Mouse (Mus musculus): ENCODE data around the gene Syt11. TPM values are rescaled to one million over a fixed set of nuclear protein-coding genes. Genes with fewer than 3 reads are reported as not detected.
A peak's percentile ranks its signal among the peaks of the same experiment; 100 is the strongest.
"Not testable (repeated sequence)": the region's sequence is repeated elsewhere in the genome, so short reads cannot be mapped to it uniquely, and the experiment has no call there.

The Syt11 gene
- polyA plus RNA-seq, 1 experiment from 2014 or later, result 204 TPM

- no peaks in the 10 kb centered on the region for H3K27me3 ChIP-seq (replicated peaks)
- 5% methylated on average over 9 of the region's 9 CpGs for WGBS
- peak; percentile 61 for ATAC-seq (replicated peaks)
- peak overlapping the region; percentile 53 for H3K4me3 ChIP-seq
- peaks cover 19% of the 10 kb centered on the region for H3K36me3 ChIP-seq (replicated peaks)
- peak overlapping the region; percentile 70 for H3K9ac ChIP-seq
- H3K4me1 ChIP-seq, result peaks cover 22% of the 10 kb centered on the region
- H3K4me2 ChIP-seq, result peak overlapping the region; percentile 96
- peak overlapping the region; percentile 31 for H3K27ac ChIP-seq
- no peaks in the 10 kb centered on the region for H3K9me3 ChIP-seq
Measured at GRCm38 (mm10) chr3:88717198-88717798, 57.7 kb downstream of the Syt11 start.

- Histone ChIP-seq H3K4me2 (peak within 1 kb of the TSS; percentile 96), H3K4me1 (peaks cover 22% of the 10 kb centered on the region), H3K36me3 (replicated peaks) (peaks cover 24% of the 10 kb centered on the region), H3K9ac (peak within 1 kb of the TSS; percentile 70), H3K9me3 (no peaks in the 10 kb centered on the region), H3K27ac (peak within 1 kb of the TSS; percentile 31), H3K4me3 (peak within 1 kb of the TSS; percentile 53), H3K27me3 (replicated peaks) (no peaks in the 10 kb centered on the region)
- 3% methylated on average over 27 of the region's 27 CpGs for WGBS
- ATAC-seq (replicated peaks), result peak; percentile 96
Measured at GRCm38 (mm10) chr3:88716399-88717197, 58.4 kb downstream of the Syt11 start, which contains the start of gene Rit1. Rit1 (plus strand) TSS chr3:88716838.

DNA sequence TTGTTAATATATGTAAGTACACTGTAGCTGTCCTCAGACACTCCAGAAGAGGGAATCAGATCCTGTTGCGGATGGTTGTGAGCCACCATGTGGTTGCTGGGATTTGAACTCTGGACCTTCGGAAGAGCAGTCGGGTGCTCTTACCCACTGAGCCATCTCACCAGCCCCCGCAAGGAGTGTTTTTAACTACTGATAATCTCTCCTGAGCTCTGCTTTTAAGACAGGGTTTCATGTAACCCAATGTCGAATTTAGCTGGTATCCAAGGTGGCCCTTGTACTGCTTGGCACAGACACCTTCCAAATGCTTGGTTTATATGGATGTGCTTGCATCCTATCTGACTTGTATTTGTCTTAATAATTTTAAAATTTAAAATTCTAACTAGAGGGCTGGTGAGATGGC, 59.2 kb downstream of the Syt11 start:
- Histone ChIP-seq H3K36me3 (replicated peaks) (peaks cover 33% of the 10 kb centered on the region), H3K4me1 (peaks cover 22% of the 10 kb centered on the region)
- H3K9ac ChIP-seq; H3K27ac ChIP-seq; H3K27me3 ChIP-seq (replicated peaks); ATAC-seq (replicated peaks); H3K4me2 ChIP-seq; H3K9me3 ChIP-seq; H3K4me3 ChIP-seq: not testable (repeated sequence)
- WGBS, result 96% methylated on average over 5 of the region's 5 CpGs

GRCm38 (mm10) chr3:88714725-88715124, 60.2 kb downstream of the Syt11 start:
- Histone ChIP-seq H3K9ac (no peak overlapping the region), H3K4me2 (no peak overlapping the region), H3K36me3 (replicated peaks) (peaks cover 38% of the 10 kb centered on the region), H3K27ac (no peak overlapping the region), H3K4me3 (no peak overlapping the region), H3K4me1 (peaks cover 22% of the 10 kb centered on the region), H3K27me3 (replicated peaks) (no peaks in the 10 kb centered on the region), H3K9me3 (no peaks in the 10 kb centered on the region)
- ATAC-seq (replicated peaks), result no peak
- WGBS, result 78% methylated on average over 2 of the region's 2 CpGs

GRCm38 (mm10) chr3:88713709-88714108, 61.3 kb downstream of the Syt11 start:
- H3K9ac ChIP-seq, result no peak overlapping the region
- 94% methylated on average over 4 of the region's 4 CpGs for WGBS
- no peak overlapping the region for H3K4me3 ChIP-seq
- H3K4me1 ChIP-seq, result peaks cover 15% of the 10 kb centered on the region
- H3K27me3 ChIP-seq (replicated peaks), result no peaks in the 10 kb centered on the region
- peaks cover 46% of the 10 kb centered on the region for H3K36me3 ChIP-seq (replicated peaks)
- no peak overlapping the region for H3K4me2 ChIP-seq
- H3K9me3 ChIP-seq, result no peaks in the 10 kb centered on the region
- H3K27ac ChIP-seq, result no peak overlapping the region
- ATAC-seq (replicated peaks), result no peak

GRCm38 (mm10) chr3:88701222-88701621, 73.7 kb downstream of the Syt11 start:
- no peaks in the 10 kb centered on the region for H3K9me3 ChIP-seq
- no peak overlapping the region for H3K4me3 ChIP-seq
- peaks cover 70% of the 10 kb centered on the region for H3K36me3 ChIP-seq (replicated peaks)
- H3K4me1 ChIP-seq, result no peaks in the 10 kb centered on the region
- no peaks in the 10 kb centered on the region for H3K27me3 ChIP-seq (replicated peaks)
- ATAC-seq (replicated peaks), result no peak
- no peak overlapping the region for H3K9ac ChIP-seq
- H3K27ac ChIP-seq, result no peak overlapping the region
- WGBS, result 89% methylated on average over 3 of the region's 3 CpGs
- H3K4me2 ChIP-seq, result no peak overlapping the region

- no peak for ATAC-seq (replicated peaks)
- H3K9ac ChIP-seq, result no peak overlapping the region
- H3K27me3 ChIP-seq (replicated peaks), result no peaks in the 10 kb centered on the region
- no peak overlapping the region for H3K4me3 ChIP-seq
- no peak overlapping the region for H3K27ac ChIP-seq
- no peak overlapping the region for H3K4me2 ChIP-seq
- peaks cover 79% of the 10 kb centered on the region for H3K36me3 ChIP-seq (replicated peaks)
- no peaks in the 10 kb centered on the region for H3K9me3 ChIP-seq
- 94% methylated on average over 3 of the region's 3 CpGs for WGBS
- H3K4me1 ChIP-seq, result no peaks in the 10 kb centered on the region
Measured at GRCm38 (mm10) chr3:88700247-88700646, 74.7 kb downstream of the Syt11 start.

DNA sequence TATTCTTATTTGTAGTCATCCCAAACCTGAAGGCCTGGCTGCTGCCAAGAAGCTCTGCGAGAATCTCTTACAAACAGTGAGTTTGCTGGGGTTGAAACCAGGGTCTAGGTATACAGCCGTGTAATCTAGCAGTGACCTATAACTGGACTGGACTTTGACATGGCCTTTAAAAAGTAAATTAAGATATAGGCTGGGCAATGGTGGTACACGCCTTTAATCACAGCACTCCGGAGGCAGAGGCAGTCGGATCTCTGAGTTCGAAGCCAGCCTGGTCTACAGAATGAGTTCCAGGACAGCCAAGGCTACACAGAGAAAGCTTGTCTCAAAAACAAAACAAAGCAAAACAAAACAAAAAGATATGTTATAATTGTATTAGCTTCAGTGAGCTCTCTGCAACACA, 76.1 kb downstream of the Syt11 start:
- Histone ChIP-seq H3K4me2 (no peak overlapping the region), H3K27ac (no peak overlapping the region), H3K4me3 (no peak overlapping the region), H3K36me3 (replicated peaks) (peaks cover 89% of the 10 kb centered on the region), H3K4me1 (no peaks in the 10 kb centered on the region), H3K27me3 (replicated peaks) (no peaks in the 10 kb centered on the region), H3K9me3 (no peaks in the 10 kb centered on the region), H3K9ac (no peak overlapping the region)
- ATAC-seq (replicated peaks), result no peak
- 96% methylated on average over 6 of the region's 6 CpGs for WGBS

- no peak for ATAC-seq (replicated peaks)
- Histone ChIP-seq H3K27me3 (replicated peaks) (no peaks in the 10 kb centered on the region), H3K4me1 (no peaks in the 10 kb centered on the region), H3K9ac (no peak overlapping the region), H3K4me2 (no peak overlapping the region), H3K4me3 (no peak overlapping the region), H3K27ac (no peak overlapping the region), H3K36me3 (replicated peaks) (peaks cover 89% of the 10 kb centered on the region), H3K9me3 (no peaks in the 10 kb centered on the region)
- 97% methylated on average over 1 of the region's 1 CpGs for WGBS
Measured at GRCm38 (mm10) chr3:88698051-88698450, 76.9 kb downstream of the Syt11 start.

DNA sequence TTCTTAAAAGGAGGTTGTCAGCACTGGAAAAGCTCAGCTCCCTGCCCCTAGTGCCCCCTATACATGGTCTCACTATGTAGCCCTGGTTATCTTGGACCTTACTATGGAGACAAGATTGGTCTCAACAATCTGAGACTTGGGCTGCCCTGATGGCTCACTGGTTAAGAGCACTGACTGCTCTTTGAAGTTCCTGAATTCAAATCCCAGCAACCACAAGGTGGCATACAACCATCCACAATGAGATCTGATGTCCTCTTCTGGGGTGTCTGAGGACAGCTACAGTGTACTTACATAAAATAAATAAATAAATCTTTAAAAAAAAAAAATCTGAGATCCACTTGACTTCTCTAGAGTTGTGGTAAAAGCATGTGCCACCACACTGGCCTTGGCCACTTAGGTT, 79.4 kb downstream of the Syt11 start:
- H3K36me3 ChIP-seq (replicated peaks), result peaks cover 86% of the 10 kb centered on the region
- H3K27ac ChIP-seq, result no peak overlapping the region
- no peak overlapping the region for H3K9ac ChIP-seq
- H3K9me3 ChIP-seq, result no peaks in the 10 kb centered on the region
- no peaks in the 10 kb centered on the region for H3K4me1 ChIP-seq
- no peak overlapping the region for H3K4me3 ChIP-seq
- no peaks in the 10 kb centered on the region for H3K27me3 ChIP-seq (replicated peaks)
- no peak overlapping the region for H3K4me2 ChIP-seq
- no peak for ATAC-seq (replicated peaks)

Measured in midbrain, embryonic 15.5 days (tissue).